Mouse (Mus musculus): Measurements from ENCODE around the gene Lefty1. TPM values are rescaled to one million over a fixed set of nuclear protein-coding genes. Genes with fewer than 3 reads are reported as not detected.

Lefty1 gene
- polyA plus RNA-seq, 1 experiment from 2014 or later = 3.8 TPM

Other genes starting within 250 kb of the Lefty1 start
- 0.17 and 0.22 TPM in 2 replicates for gene Mixl1, start 238.0 kb upstream of the Lefty1 start, polyA plus RNA-seq (2015; fragmentation: Nextera tagmentation; extraction: Ambion mirVana)
- 24.0 and 27.9 TPM in 2 replicates for gene Acbd3, start 209.0 kb upstream of the Lefty1 start, polyA plus RNA-seq (2015; fragmentation: Nextera tagmentation; extraction: Ambion mirVana)
- gene H3f3a, start 121.1 kb upstream of the Lefty1 start, polyA plus RNA-seq (2015; fragmentation: Nextera tagmentation; extraction: Ambion mirVana) = 2,561 and 2,592 TPM in 2 replicates
- 37.0 and 39.0 TPM in 2 replicates for gene Sde2, start 83.9 kb upstream of the Lefty1 start, polyA plus RNA-seq (2015; fragmentation: Nextera tagmentation; extraction: Ambion mirVana)
- gene Lefty2, start 41.9 kb upstream of the Lefty1 start, polyA plus RNA-seq (2015; fragmentation: Nextera tagmentation; extraction: Ambion mirVana) = 0.28 TPM in 1 of 2 replicates, not detected in the other
- 93.9 and 102 TPM in 2 replicates for gene Pycr2, start 30.7 kb upstream of the Lefty1 start, polyA plus RNA-seq (2015; fragmentation: Nextera tagmentation; extraction: Ambion mirVana)
- gene Tmem63a, start 7.3 kb downstream of the Lefty1 start, polyA plus RNA-seq (2015; fragmentation: Nextera tagmentation; extraction: Ambion mirVana) = 26.9 and 28.2 TPM in 2 replicates
- gene Ephx1, start 85.9 kb downstream of the Lefty1 start, polyA plus RNA-seq (2015; fragmentation: Nextera tagmentation; extraction: Ambion mirVana) = 12.4 and 20.3 TPM in 2 replicates
- gene 9130409I23Rik, start 116.2 kb downstream of the Lefty1 start, polyA plus RNA-seq (2015; fragmentation: Nextera tagmentation; extraction: Ambion mirVana) = not detected in 2 replicates
- 31.9 and 36.2 TPM in 2 replicates for gene Nvl, start 209.2 kb downstream of the Lefty1 start, polyA plus RNA-seq (2015; fragmentation: Nextera tagmentation; extraction: Ambion mirVana)
- gene Cnih4, start 209.7 kb downstream of the Lefty1 start, polyA plus RNA-seq (2015; fragmentation: Nextera tagmentation; extraction: Ambion mirVana) = 102 and 105 TPM in 2 replicates

All from limb, embryonic 15.5 days (tissue).